Mouse (Mus musculus): ENCODE results near the gene Iqgap2.

Iqgap2 gene

GRCm38 (mm10) chr13:95887375-95887774 is 4.3 kb downstream of the Iqgap2 start:
- DNase-seq (ENCODE audit: extremely low read depth, low read depth, low spot score), result no peak

- DNase-seq (ENCODE audit: extremely low read depth, low read depth, low spot score), result no peak
Measured at GRCm38 (mm10) chr13:95884455-95884854, 7.3 kb downstream of the Iqgap2 start.

GRCm38 (mm10) chr13:95882001-95882400 is 9.7 kb downstream of the Iqgap2 start:
- DNase-seq (ENCODE audit: extremely low read depth, low read depth, low spot score), result no peak

- DNase-seq (ENCODE audit: extremely low read depth, low read depth, low spot score), result no peak
Measured at GRCm38 (mm10) chr13:95881427-95881826, 10.3 kb downstream of the Iqgap2 start.

GRCm38 (mm10) chr13:95880633-95881032 is 11.1 kb downstream of the Iqgap2 start:
- DNase-seq (ENCODE audit: extremely low read depth, low read depth, low spot score), result peak; percentile 10

GRCm38 (mm10) chr13:95871993-95872392 is 19.7 kb downstream of the Iqgap2 start:
- DNase-seq (ENCODE audit: extremely low read depth, low read depth, low spot score), result no peak

- no peak for DNase-seq (ENCODE audit: extremely low read depth, low read depth, low spot score)
Measured at GRCm38 (mm10) chr13:95870626-95871025, 21.1 kb downstream of the Iqgap2 start.

GRCm38 (mm10) chr13:95868896-95869540 is 22.7 kb downstream of the Iqgap2 start:
- DNase-seq (ENCODE audit: extremely low read depth, low read depth, low spot score), result no peak

GRCm38 (mm10) chr13:95862201-95862600 is 29.5 kb downstream of the Iqgap2 start:
- no peak for DNase-seq (ENCODE audit: extremely low read depth, low read depth, low spot score)

- no peak for DNase-seq (ENCODE audit: extremely low read depth, low read depth, low spot score)
Measured at GRCm38 (mm10) chr13:95859271-95859670, 32.5 kb downstream of the Iqgap2 start.

- DNase-seq (ENCODE audit: extremely low read depth, low read depth, low spot score), result no peak
Measured at GRCm38 (mm10) chr13:95858866-95859265, 32.9 kb downstream of the Iqgap2 start.

GRCm38 (mm10) chr13:95855537-95855936 is 36.2 kb downstream of the Iqgap2 start:
- no peak for DNase-seq (ENCODE audit: extremely low read depth, low read depth, low spot score)

- DNase-seq (ENCODE audit: extremely low read depth, low read depth, low spot score), result no peak
Measured at GRCm38 (mm10) chr13:95851611-95852010, 40.1 kb downstream of the Iqgap2 start.

- DNase-seq (ENCODE audit: extremely low read depth, low read depth, low spot score), result no peak
Measured at GRCm38 (mm10) chr13:95850451-95850850, 41.3 kb downstream of the Iqgap2 start.

GRCm38 (mm10) chr13:95849501-95850007 is 42.2 kb downstream of the Iqgap2 start:
- DNase-seq (ENCODE audit: extremely low read depth, low read depth, low spot score), result no peak

- no peak for DNase-seq (ENCODE audit: extremely low read depth, low read depth, low spot score)
Measured at GRCm38 (mm10) chr13:95846364-95846763, 45.4 kb downstream of the Iqgap2 start.

GRCm38 (mm10) chr13:95844950-95845349 is 46.8 kb downstream of the Iqgap2 start:
- DNase-seq (ENCODE audit: extremely low read depth, low read depth, low spot score), result no peak

GRCm38 (mm10) chr13:95843411-95844026 is 48.2 kb downstream of the Iqgap2 start:
- DNase-seq (ENCODE audit: extremely low read depth, low read depth, low spot score), result peak; percentile 50

- no peak for DNase-seq (ENCODE audit: extremely low read depth, low read depth, low spot score)
Measured at GRCm38 (mm10) chr13:95842803-95843202, 48.9 kb downstream of the Iqgap2 start.

GRCm38 (mm10) chr13:95841946-95842345 is 49.8 kb downstream of the Iqgap2 start:
- DNase-seq (ENCODE audit: extremely low read depth, low read depth, low spot score), result no peak

- DNase-seq (ENCODE audit: extremely low read depth, low read depth, low spot score), result no peak
Measured at GRCm38 (mm10) chr13:95836944-95837343, 54.8 kb downstream of the Iqgap2 start.

GRCm38 (mm10) chr13:95833473-95833872 is 58.2 kb downstream of the Iqgap2 start:
- DNase-seq (ENCODE audit: extremely low read depth, low read depth, low spot score), result no peak

GRCm38 (mm10) chr13:95832712-95833111 is 59.0 kb downstream of the Iqgap2 start:
- DNase-seq (ENCODE audit: extremely low read depth, low read depth, low spot score), result no peak
